23 mouse cellular contexts compared by ENCODE assay signal in genomic region chr13:51323058-51323715, GRCm38 (mm10).
DNase-seq lines count a peak whose midpoint lies in the region; ATAC-seq and TF ChIP-seq lines count a peak whose summit lies in the region.
"Had no signal": no experiment of that assay in that cellular context is flagged by ENCODE, and none has a peak within 500 bp of the region (broad histone marks: within the 10 kb centered on the region; RNA-seq: fewer than 3 reads in every experiment).

No protein-coding gene starts in this region.

- peak overlapping the region; percentile 48; the same call in 1 of the 2 replicates for H3K27ac ChIP-seq in embryonic facial prominence, embryonic 10.5 days (replicated peaks)
- H3K27ac ChIP-seq: kidney, postnatal 0 days; liver, embryonic 13.5 days had no signal

- whole genome bisulfite sequencing in lung, adult 2 months: 61% methylated on average over 7 of the region's 7 CpGs
- 77% methylated on average over 7 of the region's 7 CpGs for WGBS in embryonic facial prominence, embryonic 10.5 days

- TF ChIP-seq POLR2A in lung, adult 2 months (IDR thresholded peaks at IDR 0.05; ENCODE audit: borderline replicate concordance, extremely low read depth, low read depth, low read length): no peak

- peak; percentile 74 for ATAC-seq in megakaryocyte, adult 5-6 weeks (ENCODE audit: poor library complexity, severe bottlenecking)
- ATAC-seq: forebrain, embryonic 14.5 days; hindbrain, embryonic 16.5 days had no signal

- H3K4me3 ChIP-seq in lung, adult 2 months (replicated peaks; ENCODE audit: extremely low read depth, low read depth, low read length): no peak overlapping the region
- no peak overlapping the region for H3K4me3 ChIP-seq in embryonic facial prominence, embryonic 10.5 days
- H3K4me3 ChIP-seq: liver, embryonic 13.5 days had no signal

- no peaks in the 10 kb centered on the region; the same call in 1 of the 2 replicates for H3K4me1 ChIP-seq in lung, adult 2 months (ENCODE audit: control insufficient read depth, insufficient read depth, low read length)
- H3K4me1 ChIP-seq in embryonic facial prominence, embryonic 10.5 days: peaks cover 42% of the 10 kb centered on the region
- H3K4me1 ChIP-seq: liver, embryonic 13.5 days had no signal

- no peaks in the 10 kb centered on the region for H3K9me3 ChIP-seq in embryonic facial prominence, embryonic 10.5 days
- H3K9me3 ChIP-seq: liver, embryonic 13.5 days had no signal

- DNase-seq in lung, postnatal 25 days (ENCODE audit: low spot score): peak; percentile 18
- DNase-seq in lung, adult 2 months: no peak
- DNase-seq in embryonic facial prominence, embryonic 10.5 days (ENCODE audit: low spot score): no peak
- no peak for DNase-seq in spleen, adult 18-20 months
- no peak for DNase-seq in right cerebral cortex, postnatal 10 days (ENCODE audit: low spot score in 2 of 2)
- DNase-seq in frontal cortex, adult 2 months (ENCODE audit: extremely low spot score in 1 of 2, low spot score in 1 of 2): no peak
- DNase-seq: adrenal gland, postnatal 14 days; cerebellum, adult 11-12 months; cerebellum, adult 9-11 months; gastrocnemius, postnatal 36 days; heart, postnatal 14 days; kidney, adult 18-20 months; kidney, postnatal 4 days; liver, embryonic 13.5 days; lung, embryonic 14.5 days; lung, postnatal 14 days; midbrain, embryonic 14.5 days; right cerebral cortex, postnatal 4 days; thymus, postnatal 4 days had no signal

- no peak for TF ChIP-seq CTCF in lung, adult 2 months (IDR thresholded peaks at IDR 0.05; ENCODE audit: insufficient read depth, low read length)

- no peaks in the 10 kb centered on the region for H3K27me3 ChIP-seq in embryonic facial prominence, embryonic 10.5 days (replicated peaks; ENCODE audit: low read depth, poor library complexity, severe bottlenecking)
- H3K27me3 ChIP-seq: liver, embryonic 13.5 days had no signal

- no peaks in the 10 kb centered on the region for H3K36me3 ChIP-seq in embryonic facial prominence, embryonic 10.5 days (replicated peaks)
- H3K36me3 ChIP-seq: liver, embryonic 13.5 days had no signal
